Mouse (Mus musculus): ENCODE results near the gene Trpv2.

Trpv2 gene

DNA sequence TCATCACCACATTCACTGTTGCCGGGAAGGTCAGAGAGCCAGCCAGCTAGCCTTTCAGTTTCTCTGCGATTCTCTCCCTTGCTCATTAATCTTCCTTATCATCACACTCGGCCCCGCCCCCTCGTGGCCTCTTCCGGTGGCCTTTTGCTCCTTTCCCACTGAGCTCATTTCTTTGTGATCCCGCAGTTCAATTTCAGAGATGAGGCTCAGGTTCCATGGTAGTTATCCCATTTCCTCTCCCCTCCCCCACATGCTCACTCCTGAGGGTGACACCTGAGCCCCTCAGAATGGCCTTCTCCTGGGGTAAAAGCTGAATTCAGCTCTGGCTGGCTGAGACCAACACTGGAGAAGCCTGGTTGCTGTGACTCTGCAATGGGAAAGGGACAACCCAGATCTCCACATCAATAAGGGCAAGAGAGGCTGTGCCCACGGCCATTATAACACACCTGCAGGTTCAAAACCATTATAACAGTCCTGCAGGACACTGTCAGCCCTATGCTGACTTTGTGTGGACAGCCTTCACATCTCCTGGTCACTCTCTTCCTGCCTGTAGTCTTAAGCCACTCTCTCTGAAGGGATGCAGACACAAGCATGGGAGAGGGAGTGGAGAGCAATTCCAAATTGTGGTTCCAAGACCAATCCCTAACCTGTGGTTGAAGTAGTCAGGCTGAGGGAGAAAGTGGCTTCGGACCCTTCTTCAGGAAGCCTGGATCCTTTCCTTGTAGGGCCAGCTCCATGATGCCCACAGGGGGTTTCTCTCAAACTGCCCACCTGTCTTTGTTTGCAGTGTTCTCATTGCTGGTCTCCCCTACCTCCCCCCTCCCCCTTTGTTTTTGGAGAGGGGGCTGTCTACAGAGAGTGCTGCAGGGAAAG lies 55.3 kb downstream of the Trpv2 start:
- no peak for DNase-seq (ENCODE audit: low spot score)

DNA sequence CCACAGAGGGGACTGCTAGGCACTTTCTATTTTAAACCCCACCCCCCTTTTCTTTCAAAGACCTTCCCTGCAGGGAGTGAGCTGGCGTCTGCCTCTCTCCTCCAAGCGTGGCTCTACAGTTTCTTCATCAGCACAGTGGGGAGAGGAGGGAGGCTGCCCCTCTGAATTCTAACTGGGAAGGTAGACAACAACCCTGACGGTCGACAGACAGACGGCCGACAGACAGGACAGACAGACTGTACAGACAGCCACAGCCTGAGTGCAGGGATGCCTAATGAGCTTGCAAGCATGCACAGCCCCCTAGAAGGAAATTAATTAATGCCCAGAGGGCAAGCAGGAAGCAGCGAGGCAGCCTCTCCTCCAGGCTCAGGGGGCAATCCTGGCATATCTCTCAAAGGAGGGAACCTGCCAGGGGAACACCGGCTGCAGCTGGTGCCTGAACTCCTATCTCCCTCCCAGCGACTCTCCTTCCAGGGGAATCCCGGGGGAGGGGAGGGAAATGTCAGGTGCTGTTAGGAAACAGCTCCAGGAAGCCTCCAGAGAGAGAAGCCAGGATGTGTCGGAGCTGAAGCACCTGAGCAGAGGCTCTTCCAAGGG lies 56.0 kb downstream of the Trpv2 start:
- DNase-seq (ENCODE audit: low spot score) = no peak

DNA sequence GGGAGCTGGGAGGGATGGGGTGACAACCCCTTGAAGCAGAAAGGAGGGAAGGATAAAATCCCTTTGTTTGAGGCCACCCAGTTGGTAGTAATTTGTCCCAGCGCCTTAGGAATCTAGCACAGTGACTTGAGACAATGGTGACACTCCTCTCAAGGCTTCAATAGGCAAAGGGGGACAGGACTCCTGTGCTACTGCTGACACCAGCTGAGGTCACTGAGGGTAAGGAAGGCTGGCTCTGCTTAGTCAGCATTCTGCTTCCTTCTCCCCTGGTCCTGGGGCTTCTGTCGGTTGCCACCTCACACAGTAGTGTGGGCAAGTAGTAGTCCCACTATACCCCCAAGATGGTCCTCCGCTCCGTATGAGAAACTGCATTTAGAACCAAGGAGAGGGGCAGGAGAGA lies 56.9 kb downstream of the Trpv2 start:
- DNase-seq (ENCODE audit: low spot score) = no peak

DNA sequence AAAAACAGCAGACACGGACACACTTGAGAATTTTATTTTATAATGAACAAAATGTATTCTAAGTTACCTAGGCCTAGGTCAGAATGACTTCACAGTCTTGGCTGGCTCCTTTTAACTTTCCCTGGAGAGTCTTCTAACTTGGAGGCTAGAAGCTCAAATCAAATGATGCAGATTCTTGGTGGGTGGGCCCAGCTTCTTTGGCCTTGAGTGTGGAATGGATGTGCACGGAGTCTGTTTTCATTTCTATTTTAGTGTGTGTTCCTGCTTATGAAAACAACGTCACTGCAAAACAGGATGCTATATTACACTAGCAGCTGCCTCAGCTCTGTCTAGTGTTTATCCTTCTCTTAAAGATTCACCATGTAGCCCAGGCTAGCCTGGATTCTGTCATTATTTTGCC lies 61.1 kb downstream of the Trpv2 start:
- DNase-seq (ENCODE audit: low spot score) = no peak

DNA sequence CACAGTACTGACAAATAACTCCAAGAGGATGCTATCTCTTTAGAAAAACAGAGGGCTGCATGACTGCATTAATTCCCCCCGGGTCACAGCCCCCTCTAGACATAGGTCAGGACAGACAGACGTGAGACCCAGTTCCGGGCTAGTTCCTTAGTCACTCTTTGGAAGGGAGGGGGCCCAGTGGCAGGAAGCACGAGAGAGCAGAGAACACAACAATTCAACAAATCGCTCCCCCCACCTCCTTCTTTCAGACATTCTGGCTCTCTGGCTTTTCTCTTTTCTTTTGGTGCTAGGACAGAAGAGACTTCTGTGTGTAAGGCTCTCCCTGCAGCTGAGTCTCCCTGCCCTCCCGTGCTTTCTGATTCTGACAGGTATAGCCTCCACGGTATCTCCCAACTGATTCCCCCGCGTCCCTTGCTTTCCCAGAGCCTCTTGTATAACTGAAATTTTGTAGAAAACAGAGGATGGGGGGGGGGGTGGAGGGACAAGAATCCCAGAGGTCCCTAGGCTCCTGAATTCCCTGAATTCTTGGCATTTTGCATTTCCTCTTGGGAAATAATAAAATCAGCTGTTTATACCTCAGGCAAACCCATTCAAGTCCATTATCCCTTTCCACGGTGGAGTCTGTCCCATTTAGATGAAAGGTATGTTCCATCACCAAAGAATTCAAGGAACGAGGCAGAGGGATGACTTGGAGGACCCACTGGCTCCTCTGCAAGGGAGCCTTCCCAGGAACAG lies 62.0 kb downstream of the Trpv2 start:
- DNase-seq (ENCODE audit: low spot score) = no peak

DNA sequence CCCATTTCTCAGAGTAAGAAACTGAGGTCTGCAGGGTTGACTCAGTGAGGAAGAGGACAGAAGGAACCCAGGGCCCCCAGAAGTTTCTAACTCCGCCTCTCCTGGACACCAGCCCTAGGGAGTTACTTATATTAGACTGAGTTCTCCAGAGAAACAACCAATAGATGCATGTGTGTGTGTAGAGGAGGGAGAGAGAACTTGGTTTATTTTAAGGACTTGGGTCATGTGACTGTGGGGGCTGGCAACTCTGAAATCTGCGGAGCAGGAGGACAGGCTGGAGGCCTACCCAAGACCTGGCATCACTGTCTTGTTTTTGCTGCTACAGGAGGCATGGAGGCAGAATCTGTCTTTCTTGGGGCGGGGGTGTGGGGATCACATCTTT lies 62.5 kb downstream of the Trpv2 start:
- DNase-seq (ENCODE audit: low spot score) = no peak

DNA sequence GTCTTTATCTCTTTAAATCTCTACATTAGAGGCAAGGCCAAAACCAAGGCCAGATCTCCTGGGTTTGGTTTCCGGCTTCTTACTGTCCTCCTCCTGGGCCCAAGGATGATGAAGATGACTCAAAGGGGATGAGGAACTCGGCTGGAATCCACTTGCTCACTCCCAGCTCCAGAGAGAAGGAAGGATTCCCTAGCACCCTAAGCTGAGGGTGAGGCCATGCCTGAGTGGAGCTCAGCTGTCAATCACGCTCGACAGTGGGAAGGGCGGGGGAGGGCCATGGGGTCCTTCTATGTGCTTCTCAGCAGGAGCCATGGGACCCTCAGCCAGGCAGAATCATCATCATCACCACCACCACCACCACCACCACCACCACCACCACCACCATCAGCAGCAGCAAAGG lies 63.1 kb downstream of the Trpv2 start:
- DNase-seq (ENCODE audit: low spot score) = no peak

DNA sequence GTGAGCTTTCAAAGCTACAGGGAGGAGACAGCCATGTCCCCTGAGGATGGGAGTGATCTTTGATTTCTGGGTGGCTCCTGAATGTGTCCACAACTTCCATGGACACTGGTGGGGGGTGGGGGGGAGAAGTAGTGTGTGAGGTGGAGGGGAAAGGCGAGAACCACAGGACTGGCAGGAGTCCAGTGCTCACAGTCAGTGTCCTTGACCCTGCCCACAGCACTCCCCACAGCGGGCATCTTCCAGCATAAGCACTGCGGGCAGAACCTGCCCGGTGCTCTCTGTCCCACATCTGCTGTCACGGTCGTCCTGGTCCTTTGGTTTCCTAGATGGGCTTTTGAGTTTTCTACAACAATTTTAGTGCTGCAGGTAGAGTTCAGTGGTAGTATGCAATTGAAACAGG lies 63.5 kb downstream of the Trpv2 start:
- no peak for DNase-seq (ENCODE audit: low spot score)

DNA sequence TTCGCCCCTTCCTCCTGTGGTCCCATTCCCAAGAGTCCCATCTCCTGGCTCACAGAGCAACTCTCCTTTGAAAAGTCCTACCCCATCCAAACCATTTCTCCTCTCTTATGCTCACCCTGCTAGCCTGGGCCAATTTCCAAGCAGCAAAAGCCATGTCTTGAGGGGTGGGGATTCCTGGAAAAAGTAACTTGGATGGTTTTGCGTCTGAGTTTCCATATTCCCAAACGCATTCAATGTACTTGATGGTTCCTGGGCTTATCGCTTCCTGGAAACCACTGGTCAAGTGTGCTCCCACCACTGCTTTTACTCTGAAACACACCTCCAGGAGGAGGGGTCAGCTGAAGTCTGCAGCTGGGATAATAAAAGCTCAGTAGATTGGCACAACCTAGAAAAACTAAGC lies 64.1 kb downstream of the Trpv2 start:
- DNase-seq (ENCODE audit: low spot score) = no peak

DNA sequence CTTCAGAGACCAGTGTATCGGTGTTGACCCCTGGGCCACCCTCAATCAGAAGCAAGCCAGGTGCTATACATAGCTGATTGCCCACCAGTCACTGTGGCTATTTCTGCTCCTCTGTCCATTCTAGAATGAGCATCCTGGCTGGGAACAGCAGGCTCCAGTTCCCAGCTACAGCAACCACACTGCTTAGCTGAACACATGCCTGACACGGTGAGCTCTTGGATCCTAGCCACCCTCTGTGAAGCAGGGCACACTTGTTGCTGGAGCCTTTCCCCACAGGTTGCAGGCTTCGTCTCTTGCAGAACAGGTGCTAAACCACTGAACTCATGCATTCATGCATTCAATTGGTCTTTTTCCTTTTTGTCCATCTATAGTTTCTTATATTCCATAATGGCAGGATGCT lies 66.1 kb downstream of the Trpv2 start:
- no peak for DNase-seq (ENCODE audit: low spot score)

DNA sequence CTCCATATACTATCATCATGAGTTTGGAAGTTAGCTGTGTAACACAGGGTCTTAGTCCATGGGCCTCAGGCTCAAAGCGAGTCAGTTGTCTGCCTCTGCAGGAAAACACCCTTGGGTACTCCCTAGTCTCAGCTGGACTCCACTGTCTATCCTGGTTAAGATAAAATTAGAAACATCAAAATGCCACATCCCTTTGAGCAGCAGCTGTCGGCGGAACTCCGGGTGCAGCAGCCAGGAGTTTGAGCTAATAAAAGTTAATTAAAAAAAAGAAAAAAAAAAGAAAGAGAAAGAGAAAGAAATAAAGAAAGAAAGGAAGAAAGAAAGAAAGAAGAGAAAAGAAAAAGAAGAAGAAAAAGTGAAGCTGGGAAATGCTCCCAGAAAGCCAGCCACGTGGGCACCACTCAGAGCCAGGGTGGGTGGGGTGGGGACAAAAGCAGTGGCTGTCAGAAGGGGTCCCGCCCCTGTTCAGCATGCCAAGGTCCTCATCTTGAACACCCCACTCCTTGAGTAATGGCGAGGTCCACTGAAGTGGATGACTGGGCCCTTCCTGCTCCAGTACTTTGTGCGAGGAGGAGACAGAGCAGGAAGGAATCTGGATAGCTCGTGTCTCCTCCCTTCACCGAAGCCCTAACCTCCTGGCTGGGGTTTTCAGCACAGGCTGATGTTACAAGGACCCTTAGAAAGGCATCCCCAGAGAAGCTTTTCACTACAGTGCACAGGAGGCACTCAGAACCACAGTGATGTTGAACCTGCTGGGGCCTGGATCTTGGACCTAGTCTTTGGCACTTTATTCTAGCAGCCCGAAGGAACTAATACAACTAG lies 67.9 kb downstream of the Trpv2 start:
- DNase-seq (ENCODE audit: low spot score) = no peak

DNA sequence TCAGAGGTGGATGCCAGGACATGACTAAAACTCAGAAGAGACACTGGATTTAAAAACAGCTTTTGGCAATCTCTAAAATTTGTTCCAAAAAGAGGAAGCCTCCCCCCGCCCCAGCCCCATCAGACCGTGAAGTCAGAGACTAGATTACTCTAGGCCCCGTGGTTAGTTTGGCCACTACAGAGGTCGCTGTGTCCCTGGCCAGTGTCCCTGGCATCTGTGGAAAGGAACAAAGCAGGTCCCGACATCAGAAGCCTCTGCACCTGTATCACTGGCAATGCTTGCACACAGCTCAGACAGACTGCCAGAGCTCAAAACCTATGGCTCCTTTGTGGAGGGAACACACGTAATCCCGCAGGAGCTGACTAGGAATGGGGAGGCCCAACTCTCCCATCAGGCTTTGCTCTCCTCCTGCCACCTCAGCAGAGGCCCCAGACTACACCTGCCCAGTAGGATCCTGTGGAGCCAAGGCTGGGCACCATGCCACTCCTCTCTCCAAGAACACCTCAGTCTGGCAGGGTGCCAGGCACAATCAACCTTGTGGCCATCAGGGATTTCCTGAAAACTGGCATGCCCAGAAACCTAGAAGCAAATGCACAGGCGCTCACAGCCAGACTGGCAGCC lies 68.8 kb downstream of the Trpv2 start:
- DNase-seq (ENCODE audit: low spot score) = no peak

DNA sequence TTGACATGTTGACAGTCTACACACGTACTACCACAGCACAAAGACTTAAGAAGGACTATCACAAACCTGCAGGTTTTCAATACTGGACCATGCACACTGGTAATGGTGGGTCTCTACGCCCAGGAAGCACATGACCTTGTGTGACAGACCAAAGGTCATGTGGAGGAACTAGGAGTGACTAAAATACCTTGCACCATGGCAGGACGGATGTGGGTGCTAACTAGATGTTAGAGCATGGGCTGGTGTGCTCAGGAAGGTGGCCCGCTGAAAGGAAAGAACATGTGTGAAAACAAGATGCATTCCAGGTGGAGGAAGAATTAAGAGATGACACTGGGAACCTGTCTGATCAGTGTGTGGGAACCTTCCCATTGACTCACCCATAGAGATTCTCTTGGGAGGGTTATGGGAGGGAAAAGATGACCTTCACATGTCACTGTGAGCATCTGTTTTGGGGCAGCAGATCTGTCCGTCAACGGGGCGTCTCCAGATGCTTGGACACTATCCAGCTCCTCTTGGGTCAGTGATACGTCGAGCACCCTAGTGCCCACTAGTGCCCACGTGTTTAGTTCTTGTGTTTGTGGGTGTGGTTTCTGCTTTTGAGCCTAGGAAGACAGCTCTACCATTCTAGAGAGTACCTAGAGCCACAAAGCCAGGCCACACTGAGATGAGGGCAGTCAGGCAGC lies 69.5 kb downstream of the Trpv2 start:
- DNase-seq (ENCODE audit: low spot score) = no peak

DNA sequence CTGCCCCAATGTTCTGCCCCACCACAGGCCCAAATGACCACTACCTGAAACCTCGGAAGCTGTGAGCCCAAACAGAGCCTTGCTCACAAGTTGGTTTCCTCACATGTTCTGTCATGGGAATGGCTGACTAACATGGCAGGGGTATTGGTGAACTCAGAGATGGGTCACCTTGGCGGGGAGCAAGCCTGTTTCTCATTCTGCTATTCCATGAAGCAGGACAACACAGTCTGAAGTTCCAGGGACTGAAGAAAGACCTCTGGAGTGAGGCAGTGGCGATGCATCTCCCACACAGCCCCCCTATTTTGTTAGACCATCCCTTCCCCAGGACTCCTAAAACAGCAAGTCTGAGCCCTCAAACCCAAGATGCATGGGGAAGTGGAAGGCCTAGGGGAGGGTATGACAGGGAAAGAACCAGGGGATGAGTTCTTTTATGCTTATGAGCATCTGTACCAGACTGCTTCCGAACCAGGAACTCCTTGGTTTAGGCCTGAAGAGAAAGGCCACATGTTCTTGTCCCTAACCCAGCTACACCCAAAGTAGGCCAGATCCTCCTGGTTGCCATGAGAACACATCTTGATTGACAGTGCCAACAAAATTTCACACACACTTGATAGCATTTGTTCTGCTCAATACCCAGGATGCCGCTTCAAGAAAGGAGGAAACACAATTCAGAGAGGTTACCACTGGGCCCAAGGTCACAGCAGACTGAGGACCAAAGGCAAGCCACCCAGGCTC lies 70.5 kb downstream of the Trpv2 start:
- no peak for DNase-seq (ENCODE audit: low spot score)

DNA sequence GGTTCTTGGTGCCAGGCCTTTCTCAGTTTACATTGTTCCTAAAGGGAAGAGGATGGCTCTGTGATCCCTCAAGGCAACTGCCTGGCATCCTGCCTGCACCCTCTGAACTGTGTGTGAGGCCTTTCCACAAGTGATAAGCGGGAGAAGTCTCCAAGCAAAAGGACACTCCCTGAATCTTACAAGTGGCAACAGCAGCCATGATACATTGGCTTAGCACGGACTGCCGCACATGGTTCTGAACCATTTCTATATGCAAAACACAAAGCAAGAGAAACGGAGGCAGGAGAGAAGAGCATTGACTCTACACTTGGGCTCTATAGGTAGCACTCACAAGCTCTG lies 71.0 kb downstream of the Trpv2 start:
- DNase-seq (ENCODE audit: low spot score) = no peak

DNA sequence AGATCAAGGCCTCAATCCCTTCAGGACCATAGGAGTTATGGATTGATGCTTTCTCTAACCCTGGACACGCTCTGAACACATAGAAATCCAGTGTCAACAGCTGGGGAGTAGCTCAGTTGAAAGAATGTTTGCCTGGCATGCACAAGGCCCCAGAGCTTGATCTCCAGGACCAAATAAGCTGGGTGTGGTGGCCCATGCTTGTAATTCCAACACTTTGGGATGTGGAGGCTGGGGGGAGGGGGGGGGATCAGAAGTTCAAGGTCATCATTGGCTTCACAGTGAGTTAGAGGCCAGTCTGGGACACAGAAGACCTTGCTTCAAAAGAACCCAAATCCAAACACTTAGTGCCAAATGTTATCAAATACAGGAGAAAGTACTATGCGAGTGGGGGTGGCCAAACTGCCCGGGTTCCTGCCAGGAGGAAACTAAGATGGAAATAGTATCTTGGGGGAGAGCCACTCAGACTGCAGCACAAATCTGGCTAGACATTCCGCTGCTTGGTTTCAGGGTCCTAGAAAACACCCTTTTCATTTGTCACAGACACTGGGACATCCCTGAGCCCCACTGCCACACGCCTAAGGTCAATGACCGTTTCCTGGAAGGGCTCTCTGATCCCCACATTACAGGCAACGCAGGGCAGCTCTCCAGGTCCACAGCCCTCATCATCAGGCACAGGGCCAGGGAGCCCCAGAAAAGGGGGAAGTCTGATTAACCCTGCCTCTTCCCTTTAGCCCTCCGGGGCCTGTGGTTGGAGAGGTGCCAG lies 71.6 kb downstream of the Trpv2 start:
- no peak for DNase-seq (ENCODE audit: low spot score)

DNA sequence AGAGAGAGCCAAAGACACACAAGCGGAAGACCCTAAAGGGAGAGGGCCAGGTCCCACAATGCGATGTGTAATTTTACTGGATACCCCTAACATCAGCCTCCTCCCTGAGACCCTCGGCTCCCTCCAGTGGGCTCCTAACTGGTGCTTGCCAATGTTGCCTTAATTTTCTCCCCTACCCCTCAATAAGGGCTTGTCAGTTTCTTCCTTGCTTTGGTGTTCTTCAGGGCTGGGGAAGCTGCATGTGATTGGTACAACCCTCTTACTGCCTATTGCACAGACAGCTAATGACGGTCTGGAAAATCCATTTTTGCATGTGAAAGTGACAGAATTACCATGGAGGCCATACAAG lies 72.2 kb downstream of the Trpv2 start:
- DNase-seq (ENCODE audit: low spot score) = no peak

DNA sequence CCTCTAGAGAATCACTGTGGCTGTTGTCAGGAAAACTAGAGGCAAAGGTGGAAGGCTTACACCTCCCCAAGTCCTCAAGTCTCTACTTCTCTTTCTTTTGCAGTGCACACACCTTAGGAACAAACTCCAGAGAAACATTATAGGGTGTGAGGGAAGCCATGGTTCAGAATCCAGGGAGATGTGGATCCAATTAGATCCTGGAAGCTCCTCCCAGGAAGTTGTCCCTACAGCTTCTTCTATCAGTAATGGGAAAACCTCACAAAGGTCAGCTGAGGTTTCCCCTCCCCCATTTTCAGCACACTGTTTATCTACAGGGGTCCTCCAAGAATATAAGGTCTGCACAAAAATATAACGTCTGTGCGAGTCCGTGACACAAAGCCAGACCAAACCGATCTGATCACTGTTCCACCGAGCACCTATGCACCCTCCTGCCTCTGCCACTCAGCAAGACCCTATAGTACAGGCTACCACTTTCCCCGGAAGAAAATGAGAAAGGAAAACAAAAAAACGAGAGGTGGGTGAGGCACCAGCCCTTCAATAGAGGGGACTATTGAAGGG lies 72.8 kb downstream of the Trpv2 start:
- no peak for DNase-seq (ENCODE audit: low spot score)

DNA sequence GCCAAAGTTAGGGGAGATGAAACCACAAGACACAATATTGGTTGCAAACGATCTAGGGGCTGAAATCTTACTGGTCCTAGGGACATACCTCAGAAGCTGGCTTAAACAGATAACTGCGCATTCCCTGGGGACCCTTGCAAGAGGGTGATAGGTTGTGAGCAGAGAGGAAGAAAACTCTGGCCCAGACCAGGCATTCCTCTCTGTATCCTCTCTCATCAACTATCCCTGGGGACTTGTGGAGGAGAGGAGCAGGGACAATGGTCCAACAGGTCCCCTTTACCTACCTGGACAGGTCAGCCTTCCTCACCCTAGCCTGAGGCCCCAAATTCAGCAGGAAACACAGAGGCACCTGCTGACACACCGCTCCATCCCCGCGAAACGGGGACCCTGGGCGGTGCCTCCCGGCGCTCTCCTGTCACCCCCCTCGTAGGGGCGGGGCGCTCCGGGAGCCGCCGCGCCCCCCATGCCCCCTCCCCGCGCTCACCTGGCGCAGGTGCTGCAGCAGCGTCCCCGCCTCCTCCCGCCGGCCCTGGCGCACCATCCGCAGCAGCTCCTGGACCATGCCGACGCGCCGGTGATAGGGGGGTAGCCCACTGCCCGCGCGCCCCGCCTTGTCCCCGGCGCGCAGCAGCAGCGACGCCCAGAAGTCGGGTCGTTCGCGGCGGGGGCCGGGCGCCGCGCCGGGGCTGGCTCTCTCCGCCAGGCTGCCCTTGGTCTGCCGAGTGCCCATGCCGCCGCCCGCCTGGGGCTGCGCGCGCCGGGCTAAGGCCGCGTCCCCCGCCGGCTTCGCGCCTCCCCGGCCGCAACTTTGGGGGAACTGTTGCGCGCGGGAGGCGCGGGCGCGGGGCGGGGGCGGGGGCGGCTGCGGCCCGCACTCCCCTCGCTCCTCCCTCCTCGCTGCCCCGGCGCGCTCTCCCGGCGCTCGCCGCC lies 73.6 kb downstream of the Trpv2 start, which contains the start of gene Lrrc75a:
TSS of gene Lrrc75a (minus strand) at position 863 of the 930 bp plus-strand sequence.
- DNase-seq (ENCODE audit: low spot score) = peak; percentile 21

Measured in adipocyte (in vitro differentiated cells).